Mouse (Mus musculus) limb, embryonic 13.5 days (tissue): Measurements from ENCODE around the gene Nckap5. TPM values are rescaled to one million over a fixed set of nuclear protein-coding genes. Genes with fewer than 3 reads are reported as not detected.

Experiments used
- ATAC-seq: fragments of 200-750 bp; cut with Nextera tagmentation; 2 replicates; pipeline ENCODE4 v1.8.0; 2017; ENCODE audit warnings: low read depth, moderate number of reproducible peaks, moderate TSS enrichment; ENCODE audit not compliant: low FRiP score
- H3K27ac ChIP-seq: fragments of 300-500 bp; sonication (generic); 2 replicates; pipeline ENCODE4 v1.5.1; 2015; ENCODE audit warnings: inconsistent platforms, mild to moderate bottlenecking, moderate library complexity
- H3K27me3 ChIP-seq: fragments of 300-500 bp; sonication (generic); 2 replicates; pipeline ENCODE4 v1.6.1; 2015; ENCODE audit warnings: mild to moderate bottlenecking, inconsistent platforms
- H3K36me3 ChIP-seq: fragments of 300-500 bp; sonication (generic); 2 replicates; pipeline ENCODE4 v1.6.1; 2015; ENCODE audit warnings: inconsistent platforms, mild to moderate bottlenecking, moderate library complexity
- H3K4me1 ChIP-seq: fragments of 300-500 bp; sonication (generic); 2 replicates; pipeline ENCODE4 v1.6.1; 2015; ENCODE audit warnings: inconsistent platforms
- H3K4me2 ChIP-seq: fragments of 300-500 bp; sonication (generic); replicated peaks from 2 replicates; pipeline ENCODE4 v1.6.1; 2015; ENCODE audit warnings: inconsistent platforms, mild to moderate bottlenecking, moderate library complexity
- H3K4me3 ChIP-seq: fragments of 300-500 bp; sonication (generic); 2 replicates; pipeline ENCODE4 v1.5.1; 2015; ENCODE audit warnings: moderate library complexity, mild to moderate bottlenecking, inconsistent platforms
- H3K9ac ChIP-seq: fragments of 300-500 bp; sonication (generic); 2 replicates; pipeline ENCODE4 v1.6.1; 2015; ENCODE audit warnings: mild to moderate bottlenecking, inconsistent platforms
- H3K9me3 ChIP-seq: fragments of 300-500 bp; sonication (generic); 2 replicates; pipeline ENCODE4 v1.6.1; 2016; ENCODE audit warnings: inconsistent platforms
- WGBS: fragments of 180-500 bp; shearing (Covaris S2); methylation state at CpG from one replicate; pipeline ENCODE4 v1.1.7; 2015; 5-methylcytosine and 5-hydroxymethylcytosine counted together
- polyA plus RNA-seq: library from polyadenylated mRNA; unstranded; fragments of >200 nt; fragmentation: Nextera tagmentation; extraction: Ambion mirVana; gene quantifications from 2 replicates; pipeline ENCODE4 v1.2.1, GENCODE M21; 2015

Gene Nckap5
- polyA plus RNA-seq, 1 experiment from 2014 or later, result 13.5 TPM

DNA sequence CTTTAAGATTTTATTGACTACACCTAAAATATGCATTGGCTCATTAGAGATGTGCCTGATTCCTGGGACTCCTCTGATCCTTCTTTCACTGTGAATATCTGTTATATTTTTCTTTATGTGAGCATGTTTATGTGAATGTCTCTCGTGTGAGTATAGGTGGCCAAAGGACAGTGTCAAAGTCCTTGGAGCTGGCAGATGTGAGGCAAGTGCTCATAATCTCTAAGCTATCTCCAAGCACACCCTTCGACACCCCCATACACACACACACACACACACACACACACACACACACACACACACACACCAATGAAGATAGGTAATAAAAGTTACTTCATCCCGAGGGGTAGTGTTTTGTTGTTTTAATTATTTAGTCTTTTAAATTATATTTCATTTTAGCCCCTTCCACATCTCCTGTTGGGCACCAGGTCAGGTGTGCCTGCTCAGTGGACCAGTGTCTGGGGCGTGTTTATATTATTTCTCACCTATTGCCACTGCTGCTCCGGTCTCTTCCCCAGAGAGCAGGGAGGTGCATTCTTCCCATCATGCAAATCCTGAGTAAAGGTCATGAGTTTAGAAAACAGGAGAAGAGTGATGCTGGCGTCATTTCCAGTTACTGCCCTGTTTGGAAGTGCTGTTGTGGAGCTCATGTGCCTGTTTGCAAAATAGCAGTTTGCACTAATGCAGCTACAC, 469.9 kb downstream of the Nckap5 start:
- Histone ChIP-seq H3K9ac (no peak overlapping the region), H3K36me3 (no peaks in the 10 kb centered on the region), H3K27ac (no peak overlapping the region), H3K27me3 (no peaks in the 10 kb centered on the region), H3K4me3 (no peak overlapping the region), H3K4me1 (no peaks in the 10 kb centered on the region), H3K4me2 (no peak overlapping the region), H3K9me3 (no peaks in the 10 kb centered on the region)
- 73% methylated on average over 5 of the region's 6 CpGs for WGBS
- no peak for ATAC-seq

DNA sequence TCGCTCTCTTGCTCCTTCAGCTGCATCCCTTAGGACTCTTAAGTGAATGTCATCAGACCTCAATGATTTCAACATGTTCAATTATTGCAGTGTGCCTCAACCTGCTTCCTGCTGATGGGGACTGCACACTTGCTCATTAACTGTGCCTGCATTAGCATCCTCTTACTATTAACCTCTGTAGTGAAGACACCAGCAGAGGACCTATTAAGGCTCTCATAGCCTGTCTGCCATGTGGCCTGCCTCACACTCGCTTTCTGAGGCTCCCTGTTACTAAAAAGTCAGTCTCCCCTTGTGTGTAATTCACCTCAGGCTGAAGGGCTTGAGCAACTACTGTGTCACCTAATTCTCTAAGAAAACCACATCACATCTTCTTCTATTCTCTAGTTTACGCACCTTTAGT, 470.5 kb downstream of the Nckap5 start:
- H3K9me3 ChIP-seq, result no peaks in the 10 kb centered on the region
- no peaks in the 10 kb centered on the region for H3K4me1 ChIP-seq
- no peak overlapping the region for H3K4me2 ChIP-seq
- WGBS, result 63% methylated on average over 3 of the region's 3 CpGs
- H3K27me3 ChIP-seq, result no peaks in the 10 kb centered on the region
- H3K9ac ChIP-seq, result no peak overlapping the region
- no peaks in the 10 kb centered on the region for H3K36me3 ChIP-seq
- no peak overlapping the region for H3K4me3 ChIP-seq
- no peak overlapping the region for H3K27ac ChIP-seq
- ATAC-seq, result no peak

DNA sequence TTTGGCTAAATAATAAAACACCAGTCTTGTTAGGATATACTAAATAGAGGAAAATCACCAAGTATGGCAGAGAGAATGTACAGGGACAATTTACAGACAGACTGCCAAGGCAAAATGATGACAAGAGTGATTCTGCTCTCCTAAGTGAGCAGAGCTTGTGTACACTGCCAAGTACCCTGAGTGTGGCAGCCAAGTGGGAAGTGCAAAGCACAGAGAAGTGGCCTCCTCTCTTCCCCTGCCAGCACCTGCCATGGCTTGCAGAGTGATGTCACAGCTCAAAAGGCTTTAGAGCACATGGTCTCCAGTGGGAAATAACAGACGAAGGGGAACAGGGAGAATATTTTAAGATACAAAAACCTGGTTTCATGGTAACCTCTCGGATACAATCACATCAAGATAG, 488.8 kb downstream of the Nckap5 start:
- Histone ChIP-seq H3K9me3 (no peaks in the 10 kb centered on the region), H3K4me3 (no peak overlapping the region), H3K36me3 (no peaks in the 10 kb centered on the region), H3K4me2 (no peak overlapping the region), H3K27me3 (no peaks in the 10 kb centered on the region), H3K9ac (no peak overlapping the region), H3K27ac (no peak overlapping the region), H3K4me1 (no peaks in the 10 kb centered on the region; the same call in 1 of the 2 replicates)
- 64% methylated on average over 2 of the region's 2 CpGs for WGBS
- no peak for ATAC-seq

- H3K27ac ChIP-seq, result no peak overlapping the region
- WGBS, result 51% methylated on average over 3 of the region's 3 CpGs
- H3K36me3 ChIP-seq, result no peaks in the 10 kb centered on the region
- no peaks in the 10 kb centered on the region; the same call in 1 of the 2 replicates for H3K4me1 ChIP-seq
- no peak for ATAC-seq
- H3K4me2 ChIP-seq, result no peak overlapping the region
- H3K4me3 ChIP-seq, result no peak overlapping the region
- H3K9me3 ChIP-seq, result no peaks in the 10 kb centered on the region
- no peak overlapping the region for H3K9ac ChIP-seq
- no peaks in the 10 kb centered on the region for H3K27me3 ChIP-seq
These were observed 491.3 kb downstream of the Nckap5 start for GRCm38 (mm10) chr1:126339250-126339649.

GRCm38 (mm10) chr1:126334202-126334601, 496.4 kb downstream of the Nckap5 start:
- no peaks in the 10 kb centered on the region for H3K36me3 ChIP-seq
- 82% methylated on average over 4 of the region's 4 CpGs for WGBS
- ATAC-seq, result no peak
- no peak overlapping the region for H3K9ac ChIP-seq
- H3K27ac ChIP-seq, result no peak overlapping the region
- H3K9me3 ChIP-seq, result no peaks in the 10 kb centered on the region
- H3K27me3 ChIP-seq, result no peaks in the 10 kb centered on the region
- H3K4me3 ChIP-seq, result no peak overlapping the region
- H3K4me1 ChIP-seq, result no peaks in the 10 kb centered on the region; the same call in 1 of the 2 replicates
- H3K4me2 ChIP-seq, result no peak overlapping the region

DNA sequence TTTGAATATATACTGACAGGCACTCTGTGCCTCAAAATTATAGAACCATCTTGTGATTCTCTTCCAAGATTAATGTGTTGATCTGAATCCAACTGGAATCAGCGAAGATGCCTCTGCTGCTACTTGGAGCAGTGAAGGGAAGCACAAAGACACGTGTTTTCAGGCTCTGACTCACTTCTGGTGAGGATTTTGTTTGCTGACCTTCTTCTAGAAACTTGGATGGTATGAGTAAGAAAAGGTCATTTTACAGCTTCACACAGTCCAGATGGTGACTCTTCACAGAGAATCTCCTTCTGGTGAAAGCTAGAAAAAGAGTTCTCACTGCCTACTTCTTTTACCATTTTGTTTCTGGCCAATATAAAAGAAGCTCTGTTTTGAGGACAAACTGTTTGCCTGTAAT, 498.6 kb downstream of the Nckap5 start:
- Histone ChIP-seq H3K4me3 (no peak overlapping the region), H3K4me2 (no peak overlapping the region), H3K9ac (no peak overlapping the region), H3K27ac (no peak overlapping the region), H3K9me3 (no peaks in the 10 kb centered on the region), H3K36me3 (no peaks in the 10 kb centered on the region), H3K27me3 (no peaks in the 10 kb centered on the region), H3K4me1 (no peaks in the 10 kb centered on the region)
- no peak for ATAC-seq
- 85% methylated on average over 2 of the region's 2 CpGs for WGBS

DNA sequence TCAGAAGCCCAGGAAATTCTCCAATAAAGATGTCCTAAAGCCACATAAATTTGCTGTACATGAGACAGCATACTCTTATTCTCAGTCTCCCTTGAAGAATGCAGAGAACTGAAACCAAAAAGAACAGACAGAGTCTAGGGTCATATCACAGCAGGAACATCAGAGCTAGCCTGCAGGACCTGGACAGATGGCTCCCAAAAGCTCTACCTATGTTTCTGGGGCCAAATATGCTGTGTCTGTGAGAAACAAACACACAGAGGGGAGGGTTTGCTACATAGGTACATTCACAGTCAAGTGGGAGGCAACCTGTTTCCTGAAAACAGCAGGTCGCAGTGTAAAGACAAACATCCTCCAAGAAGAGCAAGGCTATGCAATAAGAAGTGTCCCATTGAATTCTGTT, 509.9 kb downstream of the Nckap5 start:
- Histone ChIP-seq H3K4me2 (no peak overlapping the region), H3K27me3 (no peaks in the 10 kb centered on the region), H3K27ac (no peak overlapping the region), H3K4me1 (no peaks in the 10 kb centered on the region), H3K9ac (no peak overlapping the region), H3K36me3 (no peaks in the 10 kb centered on the region), H3K9me3 (no peaks in the 10 kb centered on the region), H3K4me3 (no peak overlapping the region)
- 84% methylated on average over 1 of the region's 1 CpGs for WGBS
- ATAC-seq, result no peak

DNA sequence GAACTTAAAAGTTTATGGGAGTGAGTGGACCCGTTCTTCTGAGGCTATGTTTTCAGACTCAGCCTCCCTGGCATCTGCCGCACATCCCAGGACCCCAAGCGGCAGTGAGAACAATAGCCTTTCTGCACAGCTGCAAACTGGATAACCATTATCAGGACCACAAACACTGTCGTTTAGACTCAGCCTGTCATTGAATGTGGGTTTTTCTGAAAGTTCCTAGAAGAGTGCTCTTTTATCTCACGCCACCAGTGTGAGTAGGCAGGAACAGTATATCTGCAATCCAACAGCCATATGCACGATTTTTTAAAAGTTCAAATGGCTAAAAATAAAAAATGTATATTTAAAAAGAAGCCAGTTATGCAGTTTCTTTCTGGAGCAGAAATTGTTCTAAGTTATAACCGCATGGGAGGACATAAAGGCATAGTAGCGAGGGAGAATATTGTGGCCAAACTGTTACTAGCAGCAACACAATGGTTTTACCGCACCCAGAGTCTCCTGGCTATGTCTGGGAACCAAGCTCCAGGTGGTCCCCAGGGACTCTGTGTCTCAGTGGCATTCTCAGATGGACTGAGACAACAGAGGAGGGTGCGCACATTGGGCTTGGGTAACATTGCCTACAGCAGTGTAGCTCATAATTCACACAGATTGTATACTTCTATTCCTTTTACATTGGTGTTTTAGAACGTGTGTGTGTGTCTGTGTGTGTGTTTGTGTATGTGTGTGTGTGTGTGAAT, 512.6 kb downstream of the Nckap5 start:
- no peaks in the 10 kb centered on the region for H3K4me1 ChIP-seq
- WGBS, result 74% methylated on average over 11 of the region's 11 CpGs
- ATAC-seq, result no peak
- no peaks in the 10 kb centered on the region for H3K36me3 ChIP-seq
- no peak overlapping the region for H3K27ac ChIP-seq
- H3K4me3 ChIP-seq, result no peak overlapping the region
- no peaks in the 10 kb centered on the region for H3K9me3 ChIP-seq
- no peak overlapping the region for H3K4me2 ChIP-seq
- H3K27me3 ChIP-seq, result no peaks in the 10 kb centered on the region
- H3K9ac ChIP-seq, result no peak overlapping the region

DNA sequence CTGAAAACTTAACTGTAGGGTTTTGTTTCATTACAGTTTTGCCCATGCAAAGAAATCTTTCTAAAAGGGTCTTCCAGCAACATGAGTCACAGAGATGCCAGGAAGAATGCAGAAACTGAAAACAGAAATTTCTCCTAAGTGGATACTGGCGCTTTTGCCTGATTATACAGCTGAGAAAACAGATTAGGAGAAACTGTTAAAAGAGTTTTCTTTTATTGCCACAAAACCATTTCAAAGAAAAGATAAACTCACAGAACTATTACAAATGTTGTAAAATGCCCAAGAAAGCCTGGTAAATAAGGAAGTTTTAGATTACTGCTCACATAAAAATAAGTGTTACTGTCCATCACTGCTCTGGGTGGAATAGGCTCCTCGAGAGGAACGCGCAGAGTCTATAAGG, 513.3 kb downstream of the Nckap5 start:
- Histone ChIP-seq H3K4me2 (no peak overlapping the region), H3K4me1 (no peaks in the 10 kb centered on the region), H3K9me3 (no peaks in the 10 kb centered on the region), H3K27ac (no peak overlapping the region), H3K4me3 (no peak overlapping the region), H3K27me3 (no peaks in the 10 kb centered on the region), H3K36me3 (no peaks in the 10 kb centered on the region), H3K9ac (no peak overlapping the region)
- ATAC-seq, result no peak
- 64% methylated on average over 4 of the region's 4 CpGs for WGBS

GRCm38 (mm10) chr1:126316866-126317265, 513.7 kb downstream of the Nckap5 start:
- no peaks in the 10 kb centered on the region for H3K4me1 ChIP-seq
- no peak overlapping the region for H3K27ac ChIP-seq
- H3K4me3 ChIP-seq, result no peak overlapping the region
- H3K9me3 ChIP-seq, result no peaks in the 10 kb centered on the region
- no peak overlapping the region for H3K9ac ChIP-seq
- H3K36me3 ChIP-seq, result no peaks in the 10 kb centered on the region
- 36% methylated on average over 2 of the region's 2 CpGs for WGBS
- no peaks in the 10 kb centered on the region for H3K27me3 ChIP-seq
- no peak for ATAC-seq
- H3K4me2 ChIP-seq, result no peak overlapping the region

DNA sequence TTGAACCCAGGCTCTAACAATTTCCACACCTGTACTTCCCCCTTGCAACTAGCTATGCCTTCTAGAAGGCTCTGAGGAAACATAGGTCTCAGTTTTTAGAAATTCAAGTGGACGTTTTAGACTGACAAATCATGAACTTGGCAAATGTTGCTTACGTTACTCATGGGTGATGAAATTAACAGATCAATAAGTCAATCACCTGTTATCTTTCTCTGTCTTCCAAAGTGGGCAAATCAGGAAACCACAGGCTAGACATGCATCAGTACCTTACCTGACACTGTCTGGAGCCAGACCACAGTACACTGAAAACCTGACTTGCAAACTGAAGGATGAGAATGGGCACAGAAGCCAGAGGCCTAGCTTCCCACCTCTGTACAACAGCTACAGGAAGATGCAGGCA, 529.5 kb downstream of the Nckap5 start:
- H3K27ac ChIP-seq, result no peak overlapping the region

DNA sequence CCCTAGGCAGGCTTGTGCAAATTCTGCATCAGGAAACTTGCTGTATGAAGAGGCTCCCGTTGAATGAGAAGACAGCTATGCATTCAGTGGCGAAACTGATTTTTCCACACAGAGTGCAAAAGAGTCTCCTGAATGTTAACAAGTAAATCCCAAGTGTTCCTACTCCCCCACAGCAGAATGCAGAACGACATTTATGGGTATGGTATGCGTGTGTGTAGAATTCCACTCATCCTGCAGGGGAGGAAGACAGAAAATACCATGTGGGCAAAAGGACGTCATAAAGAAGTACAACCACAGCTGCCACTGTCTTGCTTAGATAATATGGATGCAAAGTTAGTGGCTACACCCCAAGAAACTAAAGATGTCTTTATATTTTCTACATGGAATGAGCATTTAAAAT, 565.7 kb downstream of the Nckap5 start:
- H3K4me2 ChIP-seq, result no peak overlapping the region
- H3K36me3 ChIP-seq, result no peaks in the 10 kb centered on the region
- no peak overlapping the region for H3K4me3 ChIP-seq
- H3K9me3 ChIP-seq, result no peaks in the 10 kb centered on the region
- H3K27ac ChIP-seq, result no peak overlapping the region
- no peak for ATAC-seq
- H3K9ac ChIP-seq, result no peak overlapping the region
- WGBS, result 51% methylated on average over 5 of the region's 5 CpGs
- H3K27me3 ChIP-seq, result no peaks in the 10 kb centered on the region
- peaks cover 11% of the 10 kb centered on the region; the same call in 1 of the 2 replicates for H3K4me1 ChIP-seq

More for the DNA sequence above, 529.5 kb downstream of the Nckap5 start:
- H3K36me3 ChIP-seq, result no peaks in the 10 kb centered on the region
- no peak overlapping the region for H3K4me2 ChIP-seq
- no peaks in the 10 kb centered on the region for H3K27me3 ChIP-seq
- no peak overlapping the region for H3K9ac ChIP-seq
- no peaks in the 10 kb centered on the region for H3K4me1 ChIP-seq
- WGBS, result 81% methylated on average over 2 of the region's 2 CpGs
- no peak overlapping the region for H3K4me3 ChIP-seq
- no peaks in the 10 kb centered on the region for H3K9me3 ChIP-seq
- no peak for ATAC-seq

DNA sequence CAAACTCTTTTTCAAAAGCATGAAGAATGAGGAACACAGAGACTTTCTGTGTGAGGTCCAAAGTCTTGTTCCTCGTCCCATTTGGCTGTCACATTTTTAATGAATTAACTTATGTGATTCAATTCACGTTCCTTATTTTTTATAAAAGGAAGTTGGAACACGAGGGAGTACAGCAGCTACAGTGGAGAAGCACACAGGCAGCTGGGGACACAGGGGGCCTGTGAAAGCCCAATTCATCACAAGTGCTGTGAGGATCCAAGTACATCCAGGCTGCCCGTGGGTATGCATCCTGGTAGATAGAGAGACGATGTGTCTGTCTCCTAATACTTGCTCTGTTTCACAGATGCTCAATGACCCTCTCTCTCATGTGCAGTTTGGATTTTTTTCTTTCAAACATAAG, 576.2 kb downstream of the Nckap5 start:
- H3K9me3 ChIP-seq, result no peaks in the 10 kb centered on the region
- no peaks in the 10 kb centered on the region for H3K36me3 ChIP-seq
- H3K4me3 ChIP-seq, result no peak overlapping the region
- H3K27me3 ChIP-seq, result no peaks in the 10 kb centered on the region
- no peak overlapping the region for H3K4me2 ChIP-seq
- H3K9ac ChIP-seq, result no peak overlapping the region
- H3K27ac ChIP-seq, result no peak overlapping the region
- ATAC-seq, result no peak
- WGBS, result 77% methylated on average over 5 of the region's 5 CpGs
- no peaks in the 10 kb centered on the region for H3K4me1 ChIP-seq
